Mouse (Mus musculus): ENCODE measurements around the gene Tmem126a. TPM values are rescaled to one million over a fixed set of nuclear protein-coding genes. Genes with fewer than 3 reads are reported as not detected.
A peak's percentile ranks its signal among the peaks of the same experiment; 100 is the strongest.

Gene Tmem126a
- 119 TPM for polyA plus RNA-seq (2012; fragmentation: generic; extraction: Trizol)

DNA sequence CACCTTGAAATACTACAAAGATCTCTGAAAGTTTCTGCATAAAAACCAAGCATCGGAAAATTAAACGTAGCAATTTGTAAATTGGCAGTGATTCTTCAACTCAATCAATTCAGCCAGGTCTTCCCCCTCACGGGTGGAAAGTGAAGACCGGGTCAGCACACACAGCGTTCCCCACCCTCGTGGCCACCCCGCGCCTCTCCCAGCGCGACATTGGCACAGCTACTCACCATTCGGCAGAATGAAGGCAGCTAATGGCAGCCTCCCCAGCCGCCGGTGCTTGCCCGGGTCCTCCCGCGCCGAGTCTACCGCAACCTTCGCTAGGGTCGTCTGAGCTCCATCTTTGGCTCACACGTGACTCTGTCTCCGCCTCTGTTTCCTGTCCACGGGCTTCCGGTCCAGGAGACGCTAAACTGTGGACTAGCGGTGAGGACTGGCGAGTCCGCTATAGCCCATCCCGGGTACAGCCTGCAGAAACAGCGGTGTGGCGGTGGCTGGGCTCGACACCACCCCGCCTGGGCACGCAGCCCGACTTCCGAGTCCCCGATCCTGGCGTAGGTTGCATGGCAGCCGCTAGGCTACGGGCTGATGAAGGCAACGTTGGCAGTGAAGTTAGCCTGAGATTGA lies at the start of gene Tmem126a:
Tmem126a (minus strand) TSS at position 385 of the 624 bp plus-strand sequence.
- peak in 1 of 3 experiments; percentile 40 for TF ChIP-seq MYOD1 (IDR thresholded peaks at IDR 0.05; ENCODE audit: control insufficient read depth in 1 of 3, insufficient read length in 2 of 3, low read depth in 2 of 3)
- TF ChIP-seq TCF12 (IDR thresholded peaks at IDR 0.05; ENCODE audit: insufficient read depth, poor library complexity, severe bottlenecking): no peak
- TF ChIP-seq REST (IDR thresholded peaks at IDR 0.05; ENCODE audit: insufficient read depth, insufficient read length): no peak
- no peak for TF ChIP-seq E2F4 (IDR thresholded peaks at IDR 0.05; ENCODE audit: insufficient read depth)
- peak; percentile 90 for TF ChIP-seq USF1 (IDR thresholded peaks at IDR 0.05; ENCODE audit: low read depth)
- no peak for TF ChIP-seq CEBPB (IDR thresholded peaks at IDR 0.05; ENCODE audit: insufficient read depth, poor library complexity, severe bottlenecking)
- no peak for TF ChIP-seq TCF3 (IDR thresholded peaks at IDR 0.05; ENCODE audit: insufficient read length, low read depth)
- TF ChIP-seq POLR2A (IDR thresholded peaks at IDR 0.05; ENCODE audit: insufficient read length, low read depth): peak; percentile 97
- no peak for TF ChIP-seq MAX (IDR thresholded peaks at IDR 0.05; ENCODE audit: low read depth)
- TF ChIP-seq MYOG (IDR thresholded peaks at IDR 0.05; ENCODE audit: control insufficient read depth in 1 of 3, insufficient read depth in 1 of 3, insufficient read length in 2 of 3, low read depth in 2 of 3): peak in 1 of 3 experiments; percentile 36
- TF ChIP-seq SRF (IDR thresholded peaks at IDR 0.05; ENCODE audit: control insufficient read depth, insufficient read length, low read depth): peak; percentile 50
- peak; percentile 99 for TF ChIP-seq POLR2AphosphoS2 (IDR thresholded peaks at IDR 0.05; ENCODE audit: insufficient read length, low read depth)
- no peaks in the 10 kb centered on the region for H3K27me3 ChIP-seq (ENCODE audit: control insufficient read depth, insufficient read depth, insufficient read length)
- peaks cover 14% of the 10 kb centered on the region for H3K79me2 ChIP-seq (ENCODE audit: control insufficient read depth, insufficient read depth)
- peak within 1 kb of the TSS; percentile 80 for H3K4me3 ChIP-seq
- H3K4me2 ChIP-seq (ENCODE audit: low read depth): peak within 1 kb of the TSS; percentile 94
- H3ac ChIP-seq (ENCODE audit: control insufficient read depth, insufficient read length): peak within 1 kb of the TSS; percentile 60
- peaks cover 29% of the 10 kb centered on the region for H3K36me3 ChIP-seq (ENCODE audit: control insufficient read depth, insufficient read depth)

DNA sequence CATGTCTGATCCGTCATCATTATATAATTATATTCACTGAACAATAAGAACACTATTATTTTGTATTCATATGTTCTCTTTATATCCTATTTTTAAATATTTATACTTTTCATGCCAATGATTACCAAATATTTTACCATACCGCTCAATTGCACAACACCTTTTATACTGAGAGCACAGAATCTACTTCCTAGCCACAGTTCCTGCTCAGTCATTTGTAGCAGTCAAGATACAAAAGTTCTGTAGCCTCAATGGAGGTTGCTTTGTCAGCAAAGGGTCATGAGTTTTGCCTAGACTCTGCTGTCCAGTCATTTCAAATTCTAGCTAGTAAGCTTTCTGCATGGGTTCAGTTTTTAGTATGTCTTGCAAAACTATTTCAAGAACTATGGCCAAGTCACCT lies 25.6 kb upstream of the Tmem126a start:
- Histone ChIP-seq H3K4me2 (ENCODE audit: low read depth) (no peak overlapping the region), H3ac (ENCODE audit: control insufficient read depth, insufficient read length) (no peak overlapping the region), H3K4me3 (no peak overlapping the region), H3K36me3 (ENCODE audit: control insufficient read depth, insufficient read depth) (no peaks in the 10 kb centered on the region), H3K79me2 (ENCODE audit: control insufficient read depth, insufficient read depth) (no peaks in the 10 kb centered on the region), H3K27me3 (ENCODE audit: control insufficient read depth, insufficient read depth, insufficient read length) (peaks cover 6% of the 10 kb centered on the region)
- no peak for TF ChIP-seq E2F4 (IDR thresholded peaks at IDR 0.05; ENCODE audit: insufficient read depth)
- TF ChIP-seq MAX (IDR thresholded peaks at IDR 0.05; ENCODE audit: low read depth): no peak

DNA sequence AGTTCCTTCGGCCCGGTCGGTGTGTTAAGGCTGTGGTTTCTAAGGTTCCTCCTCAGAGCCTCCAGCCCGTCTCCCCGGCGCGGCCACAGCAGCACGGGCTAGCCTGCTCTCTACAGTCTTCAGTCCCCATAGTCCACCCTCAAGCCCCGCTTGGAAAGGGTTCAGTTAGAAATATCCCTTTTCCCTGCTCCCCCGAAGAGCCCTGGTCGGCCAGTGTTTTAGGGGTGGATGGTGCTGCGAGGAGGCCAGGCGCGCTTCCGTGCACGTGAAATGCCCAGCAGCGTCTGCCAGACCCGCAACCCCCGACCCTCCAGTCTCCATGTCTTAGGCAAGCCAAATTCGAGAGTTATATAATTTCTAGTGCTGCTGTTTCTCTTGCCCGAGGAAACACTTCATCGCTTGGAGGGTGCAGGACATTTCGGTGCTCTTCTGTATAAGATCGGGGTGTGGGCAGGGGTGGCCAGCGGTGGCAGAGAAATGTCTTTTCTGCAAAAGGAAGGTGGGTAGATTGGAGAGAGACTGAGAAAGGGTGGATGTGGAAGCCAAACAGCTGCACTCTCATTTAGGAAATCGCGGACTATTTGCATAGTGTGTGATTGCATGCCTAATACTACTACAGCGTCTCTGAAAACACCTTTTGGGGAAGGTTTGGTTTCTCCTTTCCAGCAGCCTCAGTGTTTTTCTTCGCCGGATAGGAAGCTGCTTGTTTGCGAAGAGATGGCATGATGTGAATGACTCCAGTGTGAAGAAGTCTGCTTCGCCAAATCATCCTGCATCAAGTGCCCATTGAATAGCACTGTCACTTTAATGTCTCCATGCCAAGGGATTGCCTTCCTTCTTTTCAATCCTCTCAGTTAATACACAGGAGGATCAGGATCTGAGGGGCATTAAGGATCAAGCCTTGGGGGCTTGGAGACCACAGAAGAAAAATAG lies 19.6 kb upstream of the Tmem126a start, which contains the start of gene Dlg2:
Dlg2 (plus strand) TSS at position 360 of the 933 bp plus-strand sequence.
- H3K4me3 ChIP-seq: peak within 1 kb of the TSS; percentile 83
- peak within 1 kb of the TSS; percentile 13 for H3ac ChIP-seq (ENCODE audit: control insufficient read depth, insufficient read length)
- H3K79me2 ChIP-seq (ENCODE audit: control insufficient read depth, insufficient read depth): peaks cover 10% of the 10 kb centered on the region
- H3K27me3 ChIP-seq (ENCODE audit: control insufficient read depth, insufficient read depth, insufficient read length): peaks cover 5% of the 10 kb centered on the region
- H3K36me3 ChIP-seq (ENCODE audit: control insufficient read depth, insufficient read depth): no peaks in the 10 kb centered on the region
- no peak for TF ChIP-seq POLR2A (IDR thresholded peaks at IDR 0.05; ENCODE audit: insufficient read length, low read depth)
- TF ChIP-seq MYOG (IDR thresholded peaks at IDR 0.05; ENCODE audit: control insufficient read depth in 1 of 3, insufficient read depth in 1 of 3, insufficient read length in 2 of 3, low read depth in 2 of 3): no peak
- no peak for TF ChIP-seq REST (IDR thresholded peaks at IDR 0.05; ENCODE audit: insufficient read depth, insufficient read length)
- H3K4me2 ChIP-seq (ENCODE audit: low read depth): peak within 1 kb of the TSS; percentile 100

DNA sequence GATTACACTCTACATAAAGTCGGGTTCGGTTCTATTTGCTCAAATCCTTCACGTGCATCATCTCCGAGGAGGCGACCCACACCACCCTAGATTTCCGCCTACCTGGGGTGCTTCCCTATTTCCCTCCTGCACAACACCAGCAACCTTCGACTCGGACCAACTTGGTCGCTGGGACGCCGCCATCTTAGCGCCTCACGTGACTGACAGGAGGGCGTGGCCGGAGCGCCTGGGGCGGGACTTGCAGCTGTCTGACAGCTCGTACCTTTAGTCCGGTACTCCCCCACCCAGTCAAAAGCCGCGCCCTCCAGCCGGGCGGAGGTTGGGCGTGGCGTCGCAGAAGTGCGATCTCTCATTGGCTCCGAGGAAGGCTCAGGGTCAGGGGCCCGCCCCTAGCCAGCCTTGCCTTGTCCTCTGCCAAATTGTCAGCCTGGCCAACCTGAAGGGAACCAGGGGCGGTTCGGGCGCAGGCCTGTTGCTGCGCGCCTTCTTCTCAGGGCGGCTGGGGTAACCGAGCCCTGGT lies 18.8 kb upstream of the Tmem126a start, which contains the start of gene Tmem126b:
Tmem126b (minus strand) TSS at position 209 of the 520 bp plus-strand sequence.
- H3ac ChIP-seq (ENCODE audit: control insufficient read depth, insufficient read length): peak within 1 kb of the TSS; percentile 13

More for the DNA sequence above, 18.8 kb upstream of the Tmem126a start, which contains the start of gene Tmem126b:
- Histone ChIP-seq H3K79me2 (ENCODE audit: control insufficient read depth, insufficient read depth) (peaks cover 10% of the 10 kb centered on the region), H3K36me3 (ENCODE audit: control insufficient read depth, insufficient read depth) (no peaks in the 10 kb centered on the region), H3K27me3 (ENCODE audit: control insufficient read depth, insufficient read depth, insufficient read length) (no peaks in the 10 kb centered on the region), H3K4me3 (peak within 1 kb of the TSS; percentile 83), H3K4me2 (ENCODE audit: low read depth) (peak within 1 kb of the TSS; percentile 100)
- peak in 2 of 3 experiments; percentile 68 to 70 for TF ChIP-seq MYOD1 (IDR thresholded peaks at IDR 0.05; ENCODE audit: control insufficient read depth in 1 of 3, insufficient read length in 2 of 3, low read depth in 2 of 3)
- TF ChIP-seq POLR2AphosphoS2 (IDR thresholded peaks at IDR 0.05; ENCODE audit: insufficient read length, low read depth): peak; percentile 69
- TF ChIP-seq POLR2A (IDR thresholded peaks at IDR 0.05; ENCODE audit: insufficient read length, low read depth): peak; percentile 85
- TF ChIP-seq E2F4 (IDR thresholded peaks at IDR 0.05; ENCODE audit: insufficient read depth): peak; percentile 9
- TF ChIP-seq USF1 (IDR thresholded peaks at IDR 0.05; ENCODE audit: low read depth): peak; percentile 98
- TF ChIP-seq MAX (IDR thresholded peaks at IDR 0.05; ENCODE audit: low read depth): no peak
- TF ChIP-seq TCF3 (IDR thresholded peaks at IDR 0.05; ENCODE audit: insufficient read length, low read depth): no peak
- TF ChIP-seq TCF12 (IDR thresholded peaks at IDR 0.05; ENCODE audit: insufficient read depth, poor library complexity, severe bottlenecking): no peak
- TF ChIP-seq CEBPB (IDR thresholded peaks at IDR 0.05; ENCODE audit: insufficient read depth, poor library complexity, severe bottlenecking): no peak
- peak; percentile 44 for TF ChIP-seq SRF (IDR thresholded peaks at IDR 0.05; ENCODE audit: control insufficient read depth, insufficient read length, low read depth)
- TF ChIP-seq MYOG (IDR thresholded peaks at IDR 0.05; ENCODE audit: control insufficient read depth in 1 of 3, insufficient read depth in 1 of 3, insufficient read length in 2 of 3, low read depth in 2 of 3): peak; percentile 16 to 74 (median 31)
- TF ChIP-seq REST (IDR thresholded peaks at IDR 0.05; ENCODE audit: insufficient read depth, insufficient read length): peak; percentile 40

Data from myocyte (in vitro differentiated cells).